Mouse (Mus musculus) ES-Bruce4 (cell line): ENCODE results near the gene Them5.

ENCODE experiments used
- CTCF ChIP-seq: IDR thresholded peaks from one replicate; pipeline ENCODE4 v1.8.1; 2011; ENCODE audit warnings: low read depth, low read length
- EP300 ChIP-seq: IDR thresholded peaks from 2 replicates; pipeline ENCODE4 v1.6.1; 2011; ENCODE audit warnings: low read depth, low read length; ENCODE audit not compliant: insufficient read depth
- POLR2A ChIP-seq: IDR thresholded peaks from one replicate; pipeline ENCODE4 v1.8.1; 2011; ENCODE audit warnings: low read length; ENCODE audit not compliant: insufficient read depth

- TF ChIP-seq CTCF (no peak), EP300 (no peak), POLR2A (no peak)
Observed at GRCm38 (mm10) chr3:94374636-94375035, 32.7 kb downstream of the Them5 start.
